Mouse (Mus musculus) skeletal muscle tissue, postnatal 0 days (tissue): ENCODE data around the gene Zfp90. TPM values are rescaled to one million over a fixed set of nuclear protein-coding genes. Genes with fewer than 3 reads are reported as not detected.

Experiments used
- polyA plus RNA-seq: library from polyadenylated mRNA; unstranded; fragments of >200 nt; fragmentation: Nextera tagmentation; extraction: Ambion mirVana; gene quantifications from 2 replicates; pipeline ENCODE4 v1.2.1, GENCODE M21; 2015

Gene Zfp90
- polyA plus RNA-seq, result 7.1 and 7.8 TPM in 2 replicates

GRCm38 (mm10) chr8:106415182-106415971 lies at the start of gene Zfp90:
Zfp90 (plus strand) TSS chr8:106415327.

Other genes with a start within 250 kb of the Zfp90 start
- 9.0 and 13.3 TPM in 2 replicates for gene Slc7a6, start 246.5 kb upstream of the Zfp90 start, polyA plus RNA-seq
- 13.8 and 16.6 TPM in 2 replicates for gene Slc7a6os, start 204.4 kb upstream of the Zfp90 start, polyA plus RNA-seq
- 24.2 and 25.2 TPM in 2 replicates for gene Prmt7, start 204.4 kb upstream of the Zfp90 start, polyA plus RNA-seq
- gene Smpd3, start 77.3 kb upstream of the Zfp90 start, polyA plus RNA-seq, result 0.69 and 1.7 TPM in 2 replicates
- not detected in 2 replicates for gene 6030452D12Rik, start 85.2 kb downstream of the Zfp90 start, polyA plus RNA-seq
- gene Cdh3, start 95.6 kb downstream of the Zfp90 start, polyA plus RNA-seq, result 0.24 and 0.76 TPM in 2 replicates
- gene Gm10073, start 158.1 kb downstream of the Zfp90 start, polyA plus RNA-seq, result 5.5 and 8.3 TPM in 2 replicates
- 0.22 and 1.8 TPM in 2 replicates for gene Cdh1, start 188.0 kb downstream of the Zfp90 start, polyA plus RNA-seq